Mouse (Mus musculus) midbrain, embryonic 16.5 days (tissue): ENCODE measurements at regions not wholly inside any gene's neighbourhood (a gene's known extent, or its start where the extent isn't known, plus 50 kb on each side); places are given as distances from the start of the nearest gene placed in this dataset.

Source experiments
- ATAC-seq: fragments of 200-750 bp; cut with Nextera tagmentation; 2 replicates; pipeline ENCODE4 v1.8.0; 2017; ENCODE audit warnings: moderate TSS enrichment
- H3K27ac ChIP-seq: fragments of 300-500 bp; sonication (generic); 2 replicates; pipeline ENCODE4 v1.5.1; 2014; ENCODE audit warnings: mild to moderate bottlenecking, low read length, mixed read lengths
- H3K27me3 ChIP-seq: fragments of 300-500 bp; sonication (generic); 2 replicates; pipeline ENCODE4 v1.6.1; 2014; ENCODE audit warnings: low read depth, low read length, mixed read lengths; ENCODE audit not compliant: control insufficient read depth, insufficient read depth
- H3K36me3 ChIP-seq: fragments of 300-500 bp; sonication (generic); 2 replicates; pipeline ENCODE4 v1.6.1; 2014; ENCODE audit warnings: mild to moderate bottlenecking, low read length, moderate library complexity, mixed read lengths; ENCODE audit not compliant: control insufficient read depth, insufficient read depth
- H3K4me1 ChIP-seq: fragments of 300-500 bp; sonication (generic); 2 replicates; pipeline ENCODE4 v1.6.1; 2014; ENCODE audit warnings: mild to moderate bottlenecking, low read length, mixed read lengths; ENCODE audit not compliant: control insufficient read depth, insufficient read depth
- H3K4me2 ChIP-seq: fragments of 300-500 bp; sonication (generic); 2 replicates; pipeline ENCODE4 v1.6.1; 2014; ENCODE audit warnings: mild to moderate bottlenecking, low read length, mixed read lengths
- H3K4me3 ChIP-seq: fragments of 300-500 bp; sonication (generic); 2 replicates; pipeline ENCODE4 v1.5.1; 2014; ENCODE audit warnings: low read depth, mild to moderate bottlenecking, low read length, moderate library complexity, mixed read lengths
- H3K9ac ChIP-seq: fragments of 300-500 bp; sonication (generic); 2 replicates; pipeline ENCODE4 v1.6.1; 2014; ENCODE audit warnings: low read depth, low read length, mixed read lengths
- H3K9me3 ChIP-seq: fragments of 300-500 bp; sonication (generic); replicated peaks from 2 replicates; pipeline ENCODE4 v1.6.1; 2014; ENCODE audit warnings: mild to moderate bottlenecking, low read length, mixed read lengths; ENCODE audit not compliant: control insufficient read depth, poor library complexity, severe bottlenecking
- WGBS: fragments of 180-500 bp; shearing (Covaris S2); extraction: QIAGEN DNeasy Blood & Tissue Kit; methylation state at CpG from one replicate; pipeline ENCODE4 v1.1.7; 2014; 5-methylcytosine and 5-hydroxymethylcytosine counted together

GRCm38 (mm10) chr4:127419062-127419785 lies 61.2 kb upstream of the Gjb5 start:
- no peak overlapping the region for H3K9ac ChIP-seq
- peaks cover 23% of the 10 kb centered on the region for H3K4me1 ChIP-seq

GRCm38 (mm10) chr4:127416906-127417305 lies 58.9 kb upstream of the Gjb5 start:
- Histone ChIP-seq H3K9ac (0 out of 2 replicates have a peak overlapping the region, but pooled peaks have one; percentile 20), H3K27me3 (no peaks in the 10 kb centered on the region), H3K27ac (0 out of 2 replicates have a peak overlapping the region, but pooled peaks have one; percentile 52), H3K4me2 (no peak overlapping the region), H3K4me3 (no peak overlapping the region), H3K36me3 (no peaks in the 10 kb centered on the region), H3K4me1 (peaks cover 23% of the 10 kb centered on the region), H3K9me3 (no peaks in the 10 kb centered on the region)
- WGBS: 54% methylated on average over 7 of the region's 7 CpGs
- ATAC-seq: no peak

More at GRCm38 (mm10) chr4:127419062-127419785, 61.2 kb upstream of the Gjb5 start:
- ATAC-seq: peak; percentile 74
- no peak overlapping the region for H3K4me3 ChIP-seq
- peak overlapping the region; percentile 5; the same call in 1 of the 2 replicates for H3K4me2 ChIP-seq
- peak overlapping the region; percentile 75 for H3K27ac ChIP-seq
- no peaks in the 10 kb centered on the region for H3K36me3 ChIP-seq
- WGBS: 18% methylated on average over 22 of the region's 22 CpGs
- no peaks in the 10 kb centered on the region for H3K9me3 ChIP-seq
- H3K27me3 ChIP-seq: no peaks in the 10 kb centered on the region

DNA sequence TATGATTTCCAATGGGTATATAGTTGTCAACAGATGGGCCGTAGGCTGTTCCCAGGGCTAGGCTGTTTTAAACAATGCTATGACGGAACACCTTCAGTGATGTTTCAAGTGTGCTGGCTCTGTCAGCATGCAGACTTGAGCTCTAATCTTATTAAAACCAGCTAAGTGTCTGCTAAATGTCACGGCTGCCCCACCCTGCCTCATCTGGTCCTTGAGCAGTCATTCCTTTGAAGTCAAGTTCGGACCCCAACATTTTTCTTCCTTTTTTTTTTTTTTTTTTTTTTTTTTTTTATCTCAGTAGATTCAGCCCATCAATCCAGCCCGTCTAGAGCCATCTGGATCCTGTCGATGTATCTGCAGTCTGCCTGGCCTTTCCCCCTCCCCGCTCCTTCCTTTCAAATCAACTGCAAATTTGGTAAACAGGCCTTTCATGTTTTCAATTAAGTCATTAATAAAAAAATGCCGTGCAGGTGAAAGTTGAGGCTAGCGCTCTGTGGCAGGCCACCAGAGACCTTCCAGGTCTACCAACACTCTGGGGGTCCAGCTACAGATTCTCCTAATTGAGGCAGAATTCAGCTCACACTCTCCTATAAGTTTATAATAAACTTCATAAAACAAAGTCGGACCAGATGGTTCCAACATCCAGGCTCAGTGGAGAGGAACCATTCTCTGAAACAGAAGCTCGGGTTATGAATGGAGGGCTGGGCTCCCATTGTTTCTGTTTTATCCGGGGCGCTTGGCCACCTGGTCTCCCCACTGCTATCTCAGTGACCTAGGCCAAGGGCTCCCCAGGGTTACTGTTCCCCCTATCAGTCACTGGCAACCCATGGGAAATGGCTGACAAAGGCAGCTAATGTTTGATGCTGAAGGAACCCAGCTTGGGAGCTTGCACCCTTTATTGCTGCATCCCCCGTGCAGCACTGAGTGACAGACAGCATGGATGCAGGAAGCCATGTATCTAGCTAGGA lies 56.3 kb upstream of the Gjb5 start:
- Histone ChIP-seq H3K4me1 (peaks cover 18% of the 10 kb centered on the region), H3K27ac (no peak overlapping the region), H3K27me3 (no peaks in the 10 kb centered on the region), H3K9me3 (no peaks in the 10 kb centered on the region), H3K36me3 (no peaks in the 10 kb centered on the region), H3K9ac (no peak overlapping the region), H3K4me2 (no peak overlapping the region), H3K4me3 (no peak overlapping the region)
- WGBS: 35% methylated on average over 14 of the region's 14 CpGs
- ATAC-seq: no peak
